ENCODE assay signal across 9 mouse cellular contexts in genomic region chr13:23500424-23501200, GRCm38 (mm10). TPM values are rescaled to one million over a fixed set of nuclear protein-coding genes. Genes with fewer than 3 reads are reported as not detected.
DNase-seq lines count a peak whose midpoint lies in the region; ATAC-seq lines count a peak whose summit lies in the region.
"Had no signal": no experiment of that assay in that cellular context is flagged by ENCODE, and none has a peak within 500 bp of the region (broad histone marks: within the 10 kb centered on the region; RNA-seq: fewer than 3 reads in every experiment).

No protein-coding gene starts in this region.

- WGBS in embryonic facial prominence, embryonic 15.5 days, result 4% methylated on average over 17 of the region's 17 CpGs
- WGBS in hindbrain, embryonic 11.5 days, result 0% methylated on average over 17 of the region's 17 CpGs
- 1% methylated on average over 17 of the region's 17 CpGs for WGBS in midbrain, embryonic 12.5 days
- WGBS in stomach, embryonic 14.5 days, result 5% methylated on average over 17 of the region's 17 CpGs

- intact Hi-C loops in left cerebral cortex, postnatal 10 days (cut with DNase I), result loop anchor here (5.0 kb wide), 1 partner anchor 33 kb away; the partner anchor contains the start of gene Btn1a1

- no peak overlapping the region for H3K9ac ChIP-seq in embryonic facial prominence, embryonic 15.5 days
- H3K9ac ChIP-seq in hindbrain, embryonic 11.5 days (ENCODE audit: low read depth, low read length), result no peak overlapping the region
- no peak overlapping the region for H3K9ac ChIP-seq in midbrain, embryonic 12.5 days (replicated peaks)
- H3K9ac ChIP-seq in stomach, embryonic 14.5 days (replicated peaks; ENCODE audit: low read depth, low read length), result no peak overlapping the region

- H3K36me3 ChIP-seq in embryonic facial prominence, embryonic 15.5 days, result no peaks in the 10 kb centered on the region
- H3K36me3 ChIP-seq in hindbrain, embryonic 11.5 days (ENCODE audit: control insufficient read depth, insufficient read depth, low read length), result no peaks in the 10 kb centered on the region
- H3K36me3 ChIP-seq in midbrain, embryonic 12.5 days, result no peaks in the 10 kb centered on the region
- H3K36me3 ChIP-seq in stomach, embryonic 14.5 days (ENCODE audit: control insufficient read depth, insufficient read depth, low read length), result no peaks in the 10 kb centered on the region

- no peak overlapping the region for H3K27ac ChIP-seq in embryonic facial prominence, embryonic 15.5 days (replicated peaks)
- no peak overlapping the region for H3K27ac ChIP-seq in hindbrain, embryonic 11.5 days (ENCODE audit: low read depth, low read length)
- no peak overlapping the region for H3K27ac ChIP-seq in midbrain, embryonic 12.5 days (replicated peaks)
- no peak overlapping the region for H3K27ac ChIP-seq in stomach, embryonic 14.5 days (ENCODE audit: low read length)

- ATAC-seq in cerebellum, adult (ENCODE audit: insufficient number of reproducible peaks, low FRiP score, low TSS enrichment), result no peak
- ATAC-seq in embryonic facial prominence, embryonic 15.5 days (ENCODE audit: insufficient number of reproducible peaks, low FRiP score, low TSS enrichment, low read depth), result 0 out of 2 replicates have a peak, but pooled peaks have one; percentile 50
- peak; percentile 80 for ATAC-seq in hindbrain, embryonic 11.5 days (ENCODE audit: low FRiP score)
- ATAC-seq in midbrain, embryonic 12.5 days (ENCODE audit: low FRiP score, low read depth), result peak; percentile 28; the same call in 1 of the 2 replicates
- 0 out of 2 replicates have a peak, but pooled peaks have one; percentile 65 for ATAC-seq in stomach, embryonic 14.5 days (ENCODE audit: insufficient number of reproducible peaks, insufficient read depth, low FRiP score, low read depth)
- ATAC-seq: Patski had no signal

- no peak overlapping the region for H3K4me2 ChIP-seq in embryonic facial prominence, embryonic 15.5 days (replicated peaks)
- no peak overlapping the region for H3K4me2 ChIP-seq in hindbrain, embryonic 11.5 days (replicated peaks; ENCODE audit: low read depth, low read length)
- peak overlapping the region; percentile 32 for H3K4me2 ChIP-seq in midbrain, embryonic 12.5 days (replicated peaks)
- H3K4me2 ChIP-seq in stomach, embryonic 14.5 days (replicated peaks; ENCODE audit: low read depth, low read length), result peak overlapping the region; percentile 27; the same call in 1 of the 2 replicates

- DNase-seq in cerebellum, adult 11-12 months, result peak; percentile 11
- peak; percentile 92 for DNase-seq in R1 (ENCODE audit: low read depth, low spot score)
- peak; percentile 86 for DNase-seq in hindbrain, embryonic 11.5 days (ENCODE audit: low spot score)
- DNase-seq in left cerebral cortex, postnatal 10 days (ENCODE audit: extremely low spot score in 1 of 2, low spot score in 2 of 2), result peak; percentile 47 to 74

- H3K27me3 ChIP-seq in embryonic facial prominence, embryonic 15.5 days, result no peaks in the 10 kb centered on the region
- 0 out of 2 replicates have a peak, but pooled peaks cover 2% of the 10 kb centered on the region for H3K27me3 ChIP-seq in hindbrain, embryonic 11.5 days (ENCODE audit: control insufficient read depth, insufficient read depth, low read length)
- peaks cover 15% of the 10 kb centered on the region for H3K27me3 ChIP-seq in midbrain, embryonic 12.5 days
- no peaks in the 10 kb centered on the region for H3K27me3 ChIP-seq in stomach, embryonic 14.5 days (ENCODE audit: control insufficient read depth, insufficient read depth, low read length)
- H3K27me3 ChIP-seq: Patski had no signal

- H3K4me3 ChIP-seq in embryonic facial prominence, embryonic 15.5 days (replicated peaks), result no peak overlapping the region
- no peak overlapping the region for H3K4me3 ChIP-seq in hindbrain, embryonic 11.5 days (ENCODE audit: low read depth, low read length)
- H3K4me3 ChIP-seq in midbrain, embryonic 12.5 days, result no peak overlapping the region
- 0 out of 2 replicates have a peak overlapping the region, but pooled peaks have one; percentile 8 for H3K4me3 ChIP-seq in stomach, embryonic 14.5 days (ENCODE audit: low read depth, low read length)

- H3K9me3 ChIP-seq in embryonic facial prominence, embryonic 15.5 days (replicated peaks), result no peaks in the 10 kb centered on the region
- no peaks in the 10 kb centered on the region for H3K9me3 ChIP-seq in hindbrain, embryonic 11.5 days (ENCODE audit: control insufficient read depth, low read length)
- H3K9me3 ChIP-seq in midbrain, embryonic 12.5 days, result no peaks in the 10 kb centered on the region
- no peaks in the 10 kb centered on the region for H3K9me3 ChIP-seq in stomach, embryonic 14.5 days (ENCODE audit: control insufficient read depth, low read depth, low read length)

- peaks cover 22% of the 10 kb centered on the region; the same call in 1 of the 2 replicates for H3K4me1 ChIP-seq in embryonic facial prominence, embryonic 15.5 days
- H3K4me1 ChIP-seq in hindbrain, embryonic 11.5 days (replicated peaks; ENCODE audit: control insufficient read depth, insufficient read depth, low read length), result no peaks in the 10 kb centered on the region
- H3K4me1 ChIP-seq in midbrain, embryonic 12.5 days, result peaks cover 26% of the 10 kb centered on the region; the same call in 1 of the 2 replicates
- H3K4me1 ChIP-seq in stomach, embryonic 14.5 days (ENCODE audit: control insufficient read depth, insufficient read depth, low read length), result peaks cover 22% of the 10 kb centered on the region; the same call in 1 of the 2 replicates

RNA-seq across cellular contexts. Expression of gene Btn2a2, which starts 12.0 kb away (rescaled TPM):
- polyA plus RNA-seq in embryonic facial prominence, embryonic 15.5 days (2015; fragmentation: Nextera tagmentation; extraction: Ambion mirVana), result 0.55 and 0.65 TPM in 2 replicates
- polyA plus RNA-seq in hindbrain, embryonic 11.5 days (2014; fragmentation: Nextera tagmentation; extraction: Ambion mirVana), result 0.15 and 0.18 TPM in 2 replicates
- under 1 TPM; 0.75 to 0.88 TPM for total RNA-seq in left cerebral cortex, postnatal 10 days (2021)
- 0.10 and 0.17 TPM in 2 replicates for polyA plus RNA-seq in midbrain, embryonic 12.5 days (2016; fragmentation: Nextera tagmentation; extraction: Ambion mirVana)
- polyA plus RNA-seq in stomach, embryonic 14.5 days (2014; fragmentation: Nextera tagmentation; extraction: Ambion mirVana), result 0.22 and 0.30 TPM in 2 replicates

RNA-seq across cellular contexts. Expression of gene Hist1h4h, which starts 30.2 kb away (rescaled TPM):
- polyA plus RNA-seq in embryonic facial prominence, embryonic 15.5 days (2015; fragmentation: Nextera tagmentation; extraction: Ambion mirVana), result 6.1 and 7.1 TPM in 2 replicates
- 4.7 TPM in 2 replicates for polyA plus RNA-seq in hindbrain, embryonic 11.5 days (2014; fragmentation: Nextera tagmentation; extraction: Ambion mirVana)
- 100 to 1,000 TPM; 265 to 270 TPM for total RNA-seq in left cerebral cortex, postnatal 10 days (2021)
- 4.2 and 4.4 TPM in 2 replicates for polyA plus RNA-seq in midbrain, embryonic 12.5 days (2016; fragmentation: Nextera tagmentation; extraction: Ambion mirVana)
- polyA plus RNA-seq in stomach, embryonic 14.5 days (2014; fragmentation: Nextera tagmentation; extraction: Ambion mirVana), result 4.8 and 6.7 TPM in 2 replicates

RNA-seq across cellular contexts. Expression of gene Hist1h2af, which starts 33.1 kb away (rescaled TPM):
- 2.7 and 3.4 TPM in 2 replicates for polyA plus RNA-seq in embryonic facial prominence, embryonic 15.5 days (2015; fragmentation: Nextera tagmentation; extraction: Ambion mirVana)
- 3.6 and 8.4 TPM in 2 replicates for polyA plus RNA-seq in hindbrain, embryonic 11.5 days (2014; fragmentation: Nextera tagmentation; extraction: Ambion mirVana)
- total RNA-seq in left cerebral cortex, postnatal 10 days (2021), result 10 to 100 TPM; 27.0 to 28.3 TPM
- 7.9 and 8.4 TPM in 2 replicates for polyA plus RNA-seq in midbrain, embryonic 12.5 days (2016; fragmentation: Nextera tagmentation; extraction: Ambion mirVana)
- 7.8 and 14.1 TPM in 2 replicates for polyA plus RNA-seq in stomach, embryonic 14.5 days (2014; fragmentation: Nextera tagmentation; extraction: Ambion mirVana)

RNA-seq across cellular contexts. Expression of gene Hist1h3g, which starts 34.6 kb away (rescaled TPM):
- 3.2 and 5.3 TPM in 2 replicates for polyA plus RNA-seq in embryonic facial prominence, embryonic 15.5 days (2015; fragmentation: Nextera tagmentation; extraction: Ambion mirVana)
- polyA plus RNA-seq in hindbrain, embryonic 11.5 days (2014; fragmentation: Nextera tagmentation; extraction: Ambion mirVana), result 3.7 and 4.8 TPM in 2 replicates
- total RNA-seq in left cerebral cortex, postnatal 10 days (2021), result 10 to 100 TPM in 1 of 2 experiments, 1 to 10 TPM in 1; 9.7 to 10.4 TPM
- polyA plus RNA-seq in midbrain, embryonic 12.5 days (2016; fragmentation: Nextera tagmentation; extraction: Ambion mirVana), result 4.8 and 6.9 TPM in 2 replicates
- 5.5 and 7.8 TPM in 2 replicates for polyA plus RNA-seq in stomach, embryonic 14.5 days (2014; fragmentation: Nextera tagmentation; extraction: Ambion mirVana)

RNA-seq across cellular contexts. Expression of gene Btn1a1, which starts 34.9 kb away (rescaled TPM):
- 0.04 TPM in 1 of 2 replicates, not detected in the other for polyA plus RNA-seq in embryonic facial prominence, embryonic 15.5 days (2015; fragmentation: Nextera tagmentation; extraction: Ambion mirVana)
- polyA plus RNA-seq in hindbrain, embryonic 11.5 days (2014; fragmentation: Nextera tagmentation; extraction: Ambion mirVana), result not detected in 2 replicates
- not detected for total RNA-seq in left cerebral cortex, postnatal 10 days (2021)
- not detected in 2 replicates for polyA plus RNA-seq in midbrain, embryonic 12.5 days (2016; fragmentation: Nextera tagmentation; extraction: Ambion mirVana)
- polyA plus RNA-seq in stomach, embryonic 14.5 days (2014; fragmentation: Nextera tagmentation; extraction: Ambion mirVana), result 0.17 TPM in 1 of 2 replicates, not detected in the other

Comparison
In these comparisons a context has a peak if more than half of its experiments do, and no peak if none do; other contexts are left out.
1. DNase-seq: peak in every context shown above with its lines; median percentile 92 in R1; 86 in hindbrain, embryonic 11.5 days; 60 in left cerebral cortex, postnatal 10 days; 11 in cerebellum, adult 11-12 months.
2. H3K4me2 ChIP-seq: peak in midbrain, embryonic 12.5 days (single experiment) and stomach, embryonic 14.5 days (single experiment); none in embryonic facial prominence, embryonic 15.5 days (single experiment) and hindbrain, embryonic 11.5 days (single experiment).